Mouse (Mus musculus) kidney, adult 8-10 months (tissue): Measurements from ENCODE around the gene Adamts5.

Experiments
- DNase-seq, 2 experiments: peaks; one replicate each; pipeline ENCODE4 v3.0.0; 2022

Adamts5 gene

GRCm38 (mm10) chr16:85819808-85820458, 81.7 kb downstream of the Adamts5 start:
- DNase-seq: no peak

DNA sequence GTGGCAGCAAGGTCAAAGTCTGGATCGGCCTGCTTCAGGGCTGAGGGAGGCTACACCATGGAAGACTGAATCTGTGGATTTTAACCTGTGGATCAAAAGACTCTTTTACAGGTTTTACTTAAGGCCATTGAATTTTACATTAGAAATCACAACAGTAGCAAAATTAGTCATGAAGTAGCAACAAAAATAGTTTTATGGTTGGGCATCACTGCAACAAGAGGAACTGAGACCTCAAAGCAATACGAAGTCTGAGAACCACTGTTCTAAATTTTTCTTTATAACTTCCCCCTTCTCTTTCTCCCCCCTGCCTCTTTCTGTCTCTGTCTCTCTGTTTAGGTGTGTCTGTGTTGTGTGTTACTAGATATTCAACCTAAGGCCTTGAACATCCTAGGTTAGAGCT, 87.5 kb downstream of the Adamts5 start:
- no peak for DNase-seq

DNA sequence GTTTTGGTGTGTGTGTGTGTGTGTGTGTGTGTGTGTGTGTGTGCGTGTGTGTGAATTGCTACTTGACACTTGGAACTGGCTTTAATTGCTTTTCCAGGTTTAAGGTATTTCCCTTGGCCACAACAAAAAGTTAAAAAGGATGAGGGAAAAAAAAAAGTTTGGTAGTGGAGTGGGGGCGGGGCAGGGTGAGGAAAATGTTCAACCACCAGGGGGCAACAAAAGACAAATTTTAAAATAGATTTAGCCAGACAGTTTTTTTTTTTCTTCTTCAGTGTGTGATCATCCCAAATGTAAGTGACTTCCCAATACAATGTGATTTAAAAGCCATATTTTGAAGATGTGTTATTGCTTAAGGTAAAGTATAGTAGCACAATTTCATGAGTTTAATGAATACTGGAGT, 94.0 kb downstream of the Adamts5 start:
- peak; percentile 51 to 75 for DNase-seq

GRCm38 (mm10) chr16:85807072-85807471, 94.6 kb downstream of the Adamts5 start:
- peak; percentile 43 to 64 for DNase-seq
